Mouse (Mus musculus) left cerebral cortex, adult 2 months (tissue): ENCODE measurements at regions not wholly inside any gene's neighbourhood (a gene's known extent, or its start where the extent isn't known, plus 50 kb on each side); places are given as distances from the start of the nearest gene placed in this dataset.
A peak's percentile ranks its signal among the peaks of the same experiment; 100 is the strongest.
"Not testable (repeated sequence)": the region's sequence is repeated elsewhere in the genome, so short reads cannot be mapped to it uniquely, and the experiment has no call there.

Experiments used
- DNase-seq, 2 experiments: peaks; one replicate each; pipeline ENCODE4 v3.0.0; 2021 to 2022; ENCODE audit warnings: low spot score in 2 of 2, mixed read lengths in 1 of 2; ENCODE audit errors: extremely low spot score in 1 of 2
- H3K27ac ChIP-seq: fragments of 200-600 bp; 2 replicates; pipeline ENCODE4 v1.8.1; 2022
- H3K4me3 ChIP-seq: fragments of 200-600 bp; 2 replicates; pipeline ENCODE4 v1.8.1; 2022
- CTCF ChIP-seq: fragments of 200-600 bp; IDR thresholded peaks from 2 replicates; pipeline ENCODE4 v1.8.1; 2022; ENCODE audit warnings: antibody characterized with exemption, mild to moderate bottlenecking, moderate library complexity
- intact Hi-C: fragments of 180-260 bp; cut with DNase I; formaldehyde crosslinking; loops from one replicate; pipeline ENCODE4 v1.15.1; 2025

- TF ChIP-seq CTCF = no peak
- Histone ChIP-seq H3K4me3 (no peak overlapping the region), H3K27ac (no peak overlapping the region)
- intact Hi-C loops = loop anchor here (10.0 kb wide), 1 partner anchor 514 kb away; no protein-coding TSS in a partner anchor
- DNase-seq = no peak
Observed at GRCm38 (mm10) chr7:129750936-129751335, 159.3 kb downstream of the Wdr11 start.

GRCm38 (mm10) chr7:129754737-129755136, 163.1 kb downstream of the Wdr11 start:
- intact Hi-C loops = loop anchor here (10.0 kb wide), 1 partner anchor 510 kb away; no protein-coding TSS in a partner anchor
- TF ChIP-seq CTCF = peak; percentile 42
- Histone ChIP-seq H3K4me3 (no peak overlapping the region), H3K27ac (no peak overlapping the region)
- DNase-seq = no peak

- no peak for DNase-seq
- Histone ChIP-seq H3K4me3 (no peak overlapping the region), H3K27ac (no peak overlapping the region)
- intact Hi-C loops = loop anchor here (10.0 kb wide), 1 partner anchor 509 kb away; no protein-coding TSS in a partner anchor
- no peak for TF ChIP-seq CTCF
Observed at GRCm38 (mm10) chr7:129756138-129756537, 164.5 kb downstream of the Wdr11 start.

GRCm38 (mm10) chr7:129759848-129760247, 168.2 kb downstream of the Wdr11 start:
- H3K27ac ChIP-seq = no peak overlapping the region
- DNase-seq = no peak
- intact Hi-C loops = loop anchor here (10.0 kb wide), 1 partner anchor 505 kb away; no protein-coding TSS in a partner anchor
- H3K4me3 ChIP-seq = no peak overlapping the region
- no peak for TF ChIP-seq CTCF

GRCm38 (mm10) chr7:129760386-129760785, 168.7 kb downstream of the Wdr11 start:
- no peak overlapping the region for H3K27ac ChIP-seq
- intact Hi-C loops = no loop called here
- DNase-seq = no peak
- no peak for TF ChIP-seq CTCF
- no peak overlapping the region for H3K4me3 ChIP-seq

- intact Hi-C loops = no loop called here
- no peak overlapping the region for H3K27ac ChIP-seq
- TF ChIP-seq CTCF = no peak
- no peak for DNase-seq
- H3K4me3 ChIP-seq = no peak overlapping the region
Observed at GRCm38 (mm10) chr7:129763754-129764153, 172.1 kb downstream of the Wdr11 start.

- no peak overlapping the region for H3K4me3 ChIP-seq
- TF ChIP-seq CTCF = no peak
- no peak for DNase-seq
- H3K27ac ChIP-seq = no peak overlapping the region
- intact Hi-C loops = no loop called here
Observed at GRCm38 (mm10) chr7:129764456-129764970, 172.8 kb downstream of the Wdr11 start.

GRCm38 (mm10) chr7:129765681-129766080, 174.0 kb downstream of the Wdr11 start:
- no peak overlapping the region for H3K27ac ChIP-seq
- DNase-seq = no peak
- intact Hi-C loops = no loop called here
- TF ChIP-seq CTCF = no peak
- no peak overlapping the region for H3K4me3 ChIP-seq

GRCm38 (mm10) chr7:129766087-129766834, 174.6 kb downstream of the Wdr11 start:
- no peak overlapping the region for H3K4me3 ChIP-seq
- no peak overlapping the region for H3K27ac ChIP-seq
- intact Hi-C loops = no loop called here
- DNase-seq = no peak
- TF ChIP-seq CTCF = no peak

GRCm38 (mm10) chr7:129769673-129770072, 178.0 kb downstream of the Wdr11 start:
- DNase-seq, H3K27ac ChIP-seq, intact Hi-C loops, H3K4me3 ChIP-seq: not testable (repeated sequence)

- intact Hi-C loops = no loop called here
- DNase-seq = no peak
- Histone ChIP-seq H3K27ac (no peak overlapping the region), H3K4me3 (no peak overlapping the region)
- TF ChIP-seq CTCF = no peak
Observed at GRCm38 (mm10) chr7:129771876-129772275, 180.2 kb downstream of the Wdr11 start.

GRCm38 (mm10) chr7:129772540-129773331, 181.1 kb downstream of the Wdr11 start:
- no peak for TF ChIP-seq CTCF
- intact Hi-C loops = no loop called here
- no peak overlapping the region for H3K27ac ChIP-seq
- DNase-seq = no peak
- H3K4me3 ChIP-seq = no peak overlapping the region
